Mouse (Mus musculus): ENCODE data around the gene Kansl3. TPM values are rescaled to one million over a fixed set of nuclear protein-coding genes. Genes with fewer than 3 reads are reported as not detected.

The Kansl3 gene
- 10 to 100 TPM; 53.2 to 60.7 TPM for total RNA-seq (2021)

- intact Hi-C loops (cut with DNase I) = loop anchor here (1.0 to 10.0 kb wide), 2 partner anchors 102 to 336 kb away; partner anchors contain the start of gene Cnnm4
- DNase-seq (ENCODE audit: low spot score) = peak; percentile 80
Measured at GRCm38 (mm10) chr1:36368969-36369645, at the start of gene Kansl3. TSS of gene Kansl3 (minus strand) at chr1:36369181.

- no peak for DNase-seq (ENCODE audit: low spot score)
- intact Hi-C loops (cut with DNase I) = no loop called here
Measured at GRCm38 (mm10) chr1:36404531-36404930, 35.5 kb upstream of the Kansl3 start.

GRCm38 (mm10) chr1:36401509-36401908 lies 32.5 kb upstream of the Kansl3 start:
- intact Hi-C loops (cut with DNase I) = no loop called here
- DNase-seq (ENCODE audit: low spot score) = no peak

- DNase-seq (ENCODE audit: low spot score) = no peak
- intact Hi-C loops (cut with DNase I) = no loop called here
Measured at GRCm38 (mm10) chr1:36397041-36397440, 28.1 kb upstream of the Kansl3 start.

- intact Hi-C loops (cut with DNase I) = no loop called here
- no peak for DNase-seq (ENCODE audit: low spot score)
Measured at GRCm38 (mm10) chr1:36379582-36379981, 10.6 kb upstream of the Kansl3 start.

- intact Hi-C loops (cut with DNase I) = no loop called here
- DNase-seq (ENCODE audit: low spot score) = no peak
Measured at GRCm38 (mm10) chr1:36378880-36379279, 9.9 kb upstream of the Kansl3 start.

GRCm38 (mm10) chr1:36371934-36372845 lies 3.2 kb upstream of the Kansl3 start, which contains the start of gene Fer1l5:
TSS of gene Fer1l5 (plus strand) at chr1:36372291.
- intact Hi-C loops (cut with DNase I) = no loop called here
- DNase-seq (ENCODE audit: low spot score) = no peak

GRCm38 (mm10) chr1:36370918-36371317 lies 1.9 kb upstream of the Kansl3 start:
- intact Hi-C loops (cut with DNase I) = no loop called here

GRCm38 (mm10) chr1:36368112-36368968 lies 641 bp downstream of the Kansl3 start:
- no peak for DNase-seq (ENCODE audit: low spot score)
- intact Hi-C loops (cut with DNase I) = loop anchor here (10.0 kb wide), 1 partner anchor 336 kb away; no protein-coding TSS in a partner anchor

More at GRCm38 (mm10) chr1:36370918-36371317, 1.9 kb upstream of the Kansl3 start:
- DNase-seq (ENCODE audit: low spot score) = no peak

GRCm38 (mm10) chr1:36367698-36368097 lies 1.3 kb downstream of the Kansl3 start:
- intact Hi-C loops (cut with DNase I) = loop anchor here (10.0 kb wide), 1 partner anchor 337 kb away; no protein-coding TSS in a partner anchor
- no peak for DNase-seq (ENCODE audit: low spot score)

GRCm38 (mm10) chr1:36356955-36357695 lies 11.9 kb downstream of the Kansl3 start:
- intact Hi-C loops (cut with DNase I) = no loop called here
- no peak for DNase-seq (ENCODE audit: low spot score)

GRCm38 (mm10) chr1:36352351-36352750 lies 16.6 kb downstream of the Kansl3 start:
- no peak for DNase-seq (ENCODE audit: low spot score)
- intact Hi-C loops (cut with DNase I) = no loop called here

GRCm38 (mm10) chr1:36342547-36342946 lies 26.4 kb downstream of the Kansl3 start:
- intact Hi-C loops (cut with DNase I) = no loop called here
- DNase-seq (ENCODE audit: low spot score) = no peak

GRCm38 (mm10) chr1:36332955-36333887 lies 35.8 kb downstream of the Kansl3 start:
- no peak for DNase-seq (ENCODE audit: low spot score)
- intact Hi-C loops (cut with DNase I) = no loop called here

- intact Hi-C loops (cut with DNase I) = no loop called here
- DNase-seq (ENCODE audit: low spot score) = no peak
Measured at GRCm38 (mm10) chr1:36331743-36332142, 37.2 kb downstream of the Kansl3 start.

GRCm38 (mm10) chr1:36326815-36327214 lies 42.2 kb downstream of the Kansl3 start:
- DNase-seq (ENCODE audit: low spot score) = no peak
- intact Hi-C loops (cut with DNase I) = no loop called here

- intact Hi-C loops (cut with DNase I) = loop anchor here (2.0 kb wide), 2 partner anchors 167 to 175 kb away; no protein-coding TSS in a partner anchor
- DNase-seq (ENCODE audit: low spot score) = no peak
Measured at GRCm38 (mm10) chr1:36325900-36326321, 43.1 kb downstream of the Kansl3 start.
